Mouse (Mus musculus) small intestine, adult 2 months (tissue): Measurements from ENCODE around the gene Ccnk.

Source experiments
- CTCF ChIP-seq: fragments of 200-500 bp; IDR thresholded peaks from 2 replicates; pipeline ENCODE4 v1.5.1; 2012; ENCODE audit warnings: low read depth, mild to moderate bottlenecking, control low read depth, inconsistent platforms, low read length, moderate library complexity, mixed read lengths; ENCODE audit not compliant: insufficient replicate concordance, insufficient read length; ENCODE audit errors: extremely low read depth
- POLR2A ChIP-seq: fragments of 200-500 bp; IDR thresholded peaks from 2 replicates; pipeline ENCODE4 v1.6.1; 2012; ENCODE audit warnings: low read depth, mild to moderate bottlenecking, control low read depth, inconsistent platforms, low read length, moderate library complexity

- TF ChIP-seq CTCF (no peak), POLR2A (no peak)
These were observed 67.6 kb downstream of the Ccnk start for GRCm38 (mm10) chr12:108246759-108247500.
